In genomic region chr11:77827241-77827995, GRCm38 (mm10) we compare ENCODE assay signal across 8 mouse cellular contexts. TPM values are rescaled to one million over a fixed set of nuclear protein-coding genes. Genes with fewer than 3 reads are reported as not detected.
DNase-seq lines count a peak whose midpoint lies in the region; ATAC-seq and TF ChIP-seq lines count a peak whose summit lies in the region.
"Had no signal": no experiment of that assay in that cellular context is flagged by ENCODE, and none has a peak within 500 bp of the region (broad histone marks: within the 10 kb centered on the region; RNA-seq: fewer than 3 reads in every experiment).

No protein-coding gene starts in this region.

- H3K79me2 ChIP-seq in MEL (ENCODE audit: control insufficient read depth, insufficient read depth, low read length, poor library complexity): no peaks in the 10 kb centered on the region

- H3K9ac ChIP-seq in MEL (ENCODE audit: control insufficient read depth, low read depth, low read length, poor library complexity, severe bottlenecking): no peak overlapping the region
- no peak overlapping the region for H3K9ac ChIP-seq in hindbrain, embryonic 15.5 days
- H3K9ac ChIP-seq: limb, embryonic 12.5 days had no signal

- peak; percentile 65 for TF ChIP-seq RAD21 in MEL (IDR thresholded peaks at IDR 0.05; ENCODE audit: low read depth, low read length)

- H3K4me1 ChIP-seq in MEL (ENCODE audit: control insufficient read depth in 1 of 2, insufficient read depth in 2 of 2, low read length in 2 of 2): no peaks in the 10 kb centered on the region
- peaks cover 49% of the 10 kb centered on the region for H3K4me1 ChIP-seq in hindbrain, embryonic 15.5 days (replicated peaks)
- H3K4me1 ChIP-seq: limb, embryonic 12.5 days had no signal

- TF ChIP-seq POLR2A in MEL (IDR thresholded peaks at IDR 0.05; ENCODE audit: control insufficient read depth in 1 of 2, insufficient read depth in 1 of 2, low read depth in 1 of 2, low read length in 2 of 2, poor library complexity in 1 of 2): no peak
- no peak for TF ChIP-seq POLR2A in brain, embryonic 14.5 days (IDR thresholded peaks at IDR 0.05; ENCODE audit: borderline replicate concordance, extremely low read depth, insufficient read depth, insufficient read length, poor library complexity, severe bottlenecking)

- no peak overlapping the region for H3K4me2 ChIP-seq in hindbrain, embryonic 15.5 days
- H3K4me2 ChIP-seq: limb, embryonic 12.5 days had no signal

- WGBS in hindbrain, embryonic 15.5 days: 56% methylated on average over 18 of the region's 18 CpGs

- H3K4me3 ChIP-seq in MEL (ENCODE audit: control insufficient read depth in 1 of 2, insufficient read depth in 1 of 2, low read depth in 2 of 2, low read length in 2 of 2): no peak overlapping the region
- H3K4me3 ChIP-seq in hindbrain, embryonic 15.5 days: no peak overlapping the region
- H3K4me3 ChIP-seq: limb, embryonic 12.5 days had no signal

- H3K27me3 ChIP-seq in MEL (ENCODE audit: control insufficient read depth in 1 of 2, insufficient read depth in 2 of 2, low read length in 2 of 2): no peaks in the 10 kb centered on the region
- no peaks in the 10 kb centered on the region for H3K27me3 ChIP-seq in hindbrain, embryonic 15.5 days

- no peak for TF ChIP-seq EP300 in MEL (IDR thresholded peaks at IDR 0.05; ENCODE audit: low read depth in 1 of 2, low read length in 2 of 2)

- H3K36me3 ChIP-seq in MEL (ENCODE audit: control insufficient read depth in 1 of 2, insufficient read depth in 2 of 2, low read length in 2 of 2): no peaks in the 10 kb centered on the region
- peaks cover 49% of the 10 kb centered on the region for H3K36me3 ChIP-seq in hindbrain, embryonic 15.5 days

- peak; percentile 96 to 100 (median 98) for TF ChIP-seq CTCF in MEL (IDR thresholded peaks at IDR 0.05 in 2 of 3, conservative IDR thresholded peaks at IDR 0.05 in 1 of 3; ENCODE audit: control insufficient read depth in 1 of 3, insufficient read depth in 1 of 3, low read depth in 2 of 3, low read length in 3 of 3, poor library complexity in 1 of 3, severe bottlenecking in 1 of 3)
- TF ChIP-seq CTCF in brain, embryonic 14.5 days (IDR thresholded peaks at IDR 0.05; ENCODE audit: borderline replicate concordance, extremely low read depth, insufficient read depth, insufficient read length): peak; percentile 94

- H3K27ac ChIP-seq in MEL (ENCODE audit: control insufficient read depth, low read depth, low read length): no peak overlapping the region
- H3K27ac ChIP-seq in hindbrain, embryonic 15.5 days (replicated peaks): no peak overlapping the region
- H3K27ac ChIP-seq: limb, embryonic 12.5 days had no signal

- H3K9me3 ChIP-seq in MEL (replicated peaks; ENCODE audit: insufficient read depth, low read length): no peaks in the 10 kb centered on the region
- no peaks in the 10 kb centered on the region for H3K9me3 ChIP-seq in hindbrain, embryonic 15.5 days
- H3K9me3 ChIP-seq: limb, embryonic 12.5 days had no signal

- peak; percentile 86 for DNase-seq in MEL (ENCODE audit: low read depth, low spot score)
- DNase-seq in brain, embryonic 14.5 days (ENCODE audit: low read depth): peak; percentile 94
- DNase-seq in layer of hippocampus, postnatal 25 days (ENCODE audit: extremely low spot score in 1 of 2, low spot score in 1 of 2): peak; percentile 70 to 84
- peak; percentile 91 for DNase-seq in mesoderm, embryonic 11.5 days (ENCODE audit: low read depth, low spot score)
- DNase-seq in right cerebral cortex, postnatal 36 days (ENCODE audit: low spot score in 2 of 2): peak; percentile 58 to 59

- ATAC-seq in erythroblast, adult 5-6 weeks (replicated peaks; ENCODE audit: low FRiP score, poor library complexity, severe bottlenecking): peak; percentile 56
- peak; percentile 42; the same call in 1 of the 2 replicates for ATAC-seq in hindbrain, embryonic 15.5 days (ENCODE audit: low FRiP score, low read depth)

TF ChIP-seq in MEL, 35 proteins besides CTCF, POLR2A, EP300 and RAD21:
- TF ChIP-seq TCF12 (IDR thresholded peaks at IDR 0.05; ENCODE audit: low read depth, low read length): 0 out of 2 replicates have a peak, but pooled peaks have one; percentile 12
- no peak for TF ChIP-seq TAL1 (IDR thresholded peaks at IDR 0.05; ENCODE audit: low read length)
- peak; percentile 73 for TF ChIP-seq MYC (IDR thresholded peaks at IDR 0.05; ENCODE audit: low read depth, low read length)
- no peak for TF ChIP-seq ZNF384 (IDR thresholded peaks at IDR 0.05; ENCODE audit: low read depth, low read length)
- no peak for TF ChIP-seq POLR2AphosphoS2 (IDR thresholded peaks at IDR 0.05; ENCODE audit: low read length)
- TF ChIP-seq ZC3H11A (IDR thresholded peaks at IDR 0.05; ENCODE audit: low read depth, low read length): peak; percentile 68
- TF ChIP-seq MXI1 (IDR thresholded peaks at IDR 0.05; ENCODE audit: low read depth, low read length): no peak
- TF ChIP-seq NRF1 (IDR thresholded peaks at IDR 0.05; ENCODE audit: insufficient read depth, low read depth, low read length, poor library complexity, severe bottlenecking): no peak
- TF ChIP-seq USF1 (IDR thresholded peaks at IDR 0.05; ENCODE audit: low read depth, low read length): no peak
- no peak for TF ChIP-seq MYB (IDR thresholded peaks at IDR 0.05; ENCODE audit: low read depth, low read length)
- TF ChIP-seq ETS1 (IDR thresholded peaks at IDR 0.05; ENCODE audit: low read depth, low read length): no peak
- TF ChIP-seq CHD2 (IDR thresholded peaks at IDR 0.05; ENCODE audit: low read length): no peak
- no peak for TF ChIP-seq CHD1 (IDR thresholded peaks at IDR 0.05; ENCODE audit: low read depth, low read length)
- TF ChIP-seq KAT2A (conservative IDR thresholded peaks at IDR 0.05; ENCODE audit: low read depth, low read length): no peak
- TF ChIP-seq SMC3 (IDR thresholded peaks at IDR 0.05; ENCODE audit: low read depth, low read length): peak; percentile 97
- TF ChIP-seq USF2 (IDR thresholded peaks at IDR 0.05; ENCODE audit: borderline replicate concordance in 1 of 2, insufficient read depth in 1 of 2, low read depth in 1 of 2, low read length in 2 of 2): no peak
- TF ChIP-seq GABPA (IDR thresholded peaks at IDR 0.05; ENCODE audit: low read depth, low read length): peak; percentile 43; the same call in 1 of the 2 replicates
- TF ChIP-seq RCOR1 (IDR thresholded peaks at IDR 0.05; ENCODE audit: low read depth, low read length): no peak
- no peak for TF ChIP-seq ZKSCAN1 (IDR thresholded peaks at IDR 0.05; ENCODE audit: low read depth, low read length)
- TF ChIP-seq BHLHE40 (IDR thresholded peaks at IDR 0.05; ENCODE audit: borderline replicate concordance, low read depth, low read length): peak; percentile 44; the same call in 1 of the 2 replicates
- peak; percentile 59; the same call in 1 of the 2 replicates for TF ChIP-seq MAX (IDR thresholded peaks at IDR 0.05; ENCODE audit: low read length)
- peak; percentile 63; the same call in 1 of the 2 replicates for TF ChIP-seq JUND (IDR thresholded peaks at IDR 0.05; ENCODE audit: low read depth, low read length)
- no peak for TF ChIP-seq E2F4 (IDR thresholded peaks at IDR 0.05; ENCODE audit: borderline replicate concordance, low read depth, low read length)
- no peak for TF ChIP-seq UBTF (IDR thresholded peaks at IDR 0.05; ENCODE audit: borderline replicate concordance, insufficient read depth, low read depth, low read length)
- 0 out of 2 replicates have a peak, but pooled peaks have one; percentile 31 for TF ChIP-seq HCFC1 (IDR thresholded peaks at IDR 0.05; ENCODE audit: low read depth, low read length)
- TF ChIP-seq NELFE (IDR thresholded peaks at IDR 0.05; ENCODE audit: low read depth, low read length): 0 out of 2 replicates have a peak, but pooled peaks have one; percentile 29
- peak; percentile 53; the same call in 1 of the 2 replicates for TF ChIP-seq MAZ (IDR thresholded peaks at IDR 0.05; ENCODE audit: low read depth, low read length)
- TF ChIP-seq MEF2A (IDR thresholded peaks at IDR 0.05; ENCODE audit: extremely low read depth, insufficient replicate concordance, low read depth, low read length, poor library complexity, severe bottlenecking): no peak
- 0 out of 2 replicates have a peak, but pooled peaks have one; percentile 21 for TF ChIP-seq SIN3A (IDR thresholded peaks at IDR 0.05; ENCODE audit: low read length)
- TF ChIP-seq TBP (IDR thresholded peaks at IDR 0.05; ENCODE audit: low read depth, low read length): no peak
- TF ChIP-seq ELF1 (IDR thresholded peaks at IDR 0.05; ENCODE audit: low read depth, low read length): no peak
- no peak for TF ChIP-seq GATA1 (IDR thresholded peaks at IDR 0.05; ENCODE audit: low read depth, low read length)
- TF ChIP-seq MAFK (IDR thresholded peaks at IDR 0.05; ENCODE audit: borderline replicate concordance, low read depth, low read length): no peak
- TF ChIP-seq ZMIZ1 (IDR thresholded peaks at IDR 0.05; ENCODE audit: low read depth, low read length): no peak
- no peak for TF ChIP-seq POLR2AphosphoS5 (IDR thresholded peaks at IDR 0.05; ENCODE audit: borderline replicate concordance, low read depth, low read length)

RNA-seq across cellular contexts. Expression of gene Gm10277, which starts 39.9 kb away (rescaled TPM):
- total RNA-seq in MEL (2012; rRNA removed): 0.16 and 0.35 TPM in 2 replicates
- polyA plus RNA-seq in MEL (2012; ENCODE audit: insufficient read depth in 1 of 2, insufficient read length in 2 of 2, low read depth in 1 of 2, low replicate concordance in 2 of 2, missing spikeins in 1 of 2): under 1 TPM in 1 of 2 experiments, not detected in 1; 0.19 TPM
- polyA plus RNA-seq in brain, embryonic 14.5 days (2012; rRNA removed): not detected in 2 replicates
- not detected in 2 replicates for total RNA-seq in erythroblast, adult 5-6 weeks (2015; ENCODE audit: low replicate concordance)
- not detected in 2 replicates for total RNA-seq in erythroblast, adult 5-6 weeks (2017; ENCODE audit: low replicate concordance)
- polyA plus RNA-seq in hindbrain, embryonic 15.5 days (2015; fragmentation: Nextera tagmentation; extraction: Ambion mirVana): 1.4 and 1.9 TPM in 2 replicates
- total RNA-seq in layer of hippocampus, postnatal 25 days (2021): not detected
